Mouse (Mus musculus) monocyte, adult 59 days (primary cell): Measurements from ENCODE around the gene Pycard. TPM values are rescaled to one million over a fixed set of nuclear protein-coding genes. Genes with fewer than 3 reads are reported as not detected.

Source experiments
- total RNA-seq, 2 experiments: library from RNA; stranded (reverse); gene quantifications; one replicate each; pipeline ENCODE4 v1.2.4; 2023

The Pycard gene
- total RNA-seq: 10 to 100 TPM; 60.4 to 89.0 TPM

DNA sequence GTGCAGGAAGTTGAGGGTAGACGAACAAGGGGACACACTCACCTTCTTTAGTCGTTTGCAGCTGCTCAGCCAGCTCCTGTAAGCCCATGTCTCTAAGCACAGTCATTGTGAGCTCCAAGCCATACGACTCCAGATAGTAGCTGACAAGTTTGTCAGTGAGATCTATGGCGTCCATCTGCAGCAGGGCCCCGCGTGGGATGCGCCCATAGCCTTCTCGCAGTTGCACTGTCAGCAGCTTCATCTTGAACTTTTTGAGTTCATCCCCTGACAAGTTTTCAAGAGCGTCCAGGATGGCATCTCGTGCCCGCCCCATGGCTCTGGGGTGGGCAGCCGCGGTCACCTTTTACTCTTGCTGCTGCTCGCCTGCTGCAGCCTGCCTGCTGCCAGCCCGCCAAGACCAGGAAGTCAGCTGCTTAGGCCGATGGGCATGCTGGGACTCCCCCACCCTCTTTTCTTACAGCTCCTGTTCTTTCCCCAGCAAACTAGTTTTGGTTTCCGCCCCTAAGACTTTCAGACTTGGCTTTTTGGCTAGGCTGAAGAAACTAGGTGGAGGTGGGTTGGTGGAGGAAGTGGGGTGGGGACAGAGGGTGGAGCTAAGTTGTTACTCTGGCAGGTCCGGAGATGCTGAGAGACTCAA is at the start of gene Pycard:
Gene Pycard, minus strand, starts transcription at position 527 of the 637 bp plus-strand sequence.

DNA sequence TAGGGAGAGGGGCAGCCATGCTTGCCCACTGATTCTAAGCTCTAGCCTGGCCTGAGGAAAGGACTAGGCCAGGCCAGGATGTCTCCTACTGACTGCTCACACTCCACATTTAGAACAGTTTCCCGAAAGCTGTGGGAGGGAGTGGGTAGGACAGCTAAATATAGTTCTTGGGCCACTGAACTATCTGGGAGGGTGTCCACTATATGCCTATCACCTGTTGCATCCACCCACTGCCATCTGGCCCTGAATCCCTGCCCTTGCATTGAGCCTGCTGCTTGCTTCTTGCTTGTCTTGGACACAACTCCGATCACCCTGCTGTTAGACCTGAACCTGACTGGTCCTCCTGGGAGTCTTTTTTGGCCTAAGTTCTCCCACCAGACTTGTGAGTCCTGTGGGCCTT is 10.0 kb upstream of the Pycard start, which contains the start of gene Trim72:
Gene Trim72, plus strand, starts transcription at position 262 of the 400 bp plus-strand sequence.

DNA sequence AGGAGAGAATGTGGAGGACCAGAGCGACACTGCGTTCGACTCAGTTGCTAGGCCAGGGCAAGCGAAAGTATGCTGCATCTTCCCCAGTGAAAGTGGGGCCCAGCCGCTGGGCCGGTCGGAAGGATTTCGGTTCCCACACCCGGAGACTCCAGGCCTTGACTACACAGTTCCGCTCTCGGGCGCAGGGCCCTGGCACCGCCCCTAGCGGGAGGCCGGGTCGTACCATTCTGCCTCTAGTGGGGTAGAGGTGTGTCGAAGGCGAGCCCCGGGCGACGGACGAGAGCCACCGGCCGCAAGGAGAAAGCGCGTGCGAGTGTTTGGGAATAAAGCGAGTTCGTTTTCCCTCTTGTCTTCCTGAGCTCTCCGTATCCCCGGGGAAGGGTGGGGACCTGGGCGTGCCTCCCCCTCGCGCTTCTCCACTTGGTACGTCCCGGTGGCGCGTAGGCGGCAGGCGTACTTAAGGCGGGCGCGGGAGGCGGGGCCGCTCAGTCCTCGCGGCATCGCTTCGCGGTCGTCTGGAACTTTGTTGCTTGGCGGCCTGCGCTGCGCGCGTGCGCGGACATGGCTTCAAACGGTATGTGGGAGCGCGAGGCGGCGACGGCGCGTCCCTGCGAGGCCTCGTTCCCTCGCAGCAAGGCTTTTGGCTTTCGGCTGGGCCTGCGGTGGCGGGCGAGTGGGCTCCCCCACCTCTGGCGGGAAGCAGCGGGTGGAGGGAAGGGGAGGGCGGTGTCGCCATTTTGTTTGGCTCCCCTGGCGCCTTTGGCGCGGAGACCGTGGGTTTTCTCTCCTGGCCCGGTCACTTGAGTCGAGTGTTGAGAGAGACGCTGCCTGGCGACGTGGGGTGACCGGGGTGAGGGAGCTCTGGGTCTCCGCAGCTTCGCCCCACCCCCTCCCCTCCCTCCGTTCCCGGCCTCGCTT is 26.4 kb downstream of the Pycard start, which contains the start of gene Fus:
Gene Fus, plus strand, starts transcription at position 454 of the 918 bp plus-strand sequence.

DNA sequence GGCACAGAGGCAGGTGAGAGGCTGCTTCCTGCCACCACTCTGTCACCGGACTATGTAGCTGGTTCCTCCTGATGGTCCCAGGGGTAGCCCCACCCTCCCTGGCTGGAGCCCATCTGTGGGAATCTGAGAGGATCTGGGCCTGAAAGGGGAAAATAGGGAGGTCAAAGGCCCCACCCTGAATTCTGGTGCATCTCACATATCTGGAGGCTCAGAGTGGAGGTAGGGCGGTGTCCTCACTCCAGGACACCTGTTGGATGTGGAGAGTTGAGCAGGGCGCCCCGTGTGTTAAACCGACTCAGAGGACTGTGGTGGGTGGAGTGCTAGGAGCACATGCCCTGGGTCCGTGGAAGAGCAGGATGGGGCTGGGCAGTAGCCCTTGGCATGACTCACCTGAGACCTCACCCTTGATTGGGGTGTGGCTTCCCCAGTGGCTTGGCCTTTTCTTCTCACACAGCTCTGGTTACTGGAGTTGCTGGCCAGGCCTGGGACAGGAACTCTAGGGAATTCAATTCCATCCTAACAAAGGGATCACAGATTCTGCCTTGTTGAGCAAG is 47.1 kb downstream of the Pycard start, which contains the start of gene Prss36:
Gene Prss36, minus strand, starts transcription at position 256 of the 554 bp plus-strand sequence.

Other genes with a start within 250 kb of the Pycard start
- gene Fbxl19, start 249.3 kb downstream of the Pycard start, total RNA-seq: 10 to 100 TPM in 1 of 2 experiments, 1 to 10 TPM in 1; 9.8 to 11.1 TPM
- gene Orai3, start 224.1 kb downstream of the Pycard start, total RNA-seq: 10 to 100 TPM; 52.5 to 54.7 TPM
- gene Setd1a, start 217.2 kb downstream of the Pycard start, total RNA-seq: 10 to 100 TPM; 45.6 to 53.7 TPM
- gene Gm49388, start 208.3 kb downstream of the Pycard start, total RNA-seq: not detected
- gene Hsd3b7, start 193.3 kb downstream of the Pycard start, total RNA-seq: 10 to 100 TPM; 26.3 to 30.0 TPM
- 100 to 1,000 TPM; 136 to 139 TPM for gene Stx4a, start 169.6 kb downstream of the Pycard start, total RNA-seq
- under 1 TPM in 1 of 2 experiments, not detected in 1; 0.13 TPM for gene Stx1b, start 169.3 kb downstream of the Pycard start, total RNA-seq
- gene Zfp646, start 117.6 kb downstream of the Pycard start, total RNA-seq: 10 to 100 TPM; 48.4 to 48.8 TPM
- gene Zfp668, start 117.0 kb downstream of the Pycard start, total RNA-seq: 1 to 10 TPM; 7.6 to 9.2 TPM
- 1 to 10 TPM; 1.0 to 1.3 TPM for gene Prss53, start 102.9 kb downstream of the Pycard start, total RNA-seq
- not detected for gene Gm21974, start 98.4 kb downstream of the Pycard start, total RNA-seq
- gene Vkorc1, start 98.2 kb downstream of the Pycard start, total RNA-seq: 10 to 100 TPM; 19.8 to 22.4 TPM
- 10 to 100 TPM; 28.2 to 30.0 TPM for gene Bckdk, start 89.8 kb downstream of the Pycard start, total RNA-seq
- 10 to 100 TPM; 28.7 to 31.1 TPM for gene Kat8, start 81.4 kb downstream of the Pycard start, total RNA-seq
- gene Prss8, start 63.8 kb downstream of the Pycard start, total RNA-seq: not detected
- 1 to 10 TPM in 1 of 2 experiments, under 1 TPM in 1; 0.70 to 1.4 TPM for gene Prss36, start 47.1 kb downstream of the Pycard start, total RNA-seq
- gene Fus, start 26.4 kb downstream of the Pycard start, total RNA-seq: 100 to 1,000 TPM; 505 to 623 TPM
- under 1 TPM in 1 of 2 experiments, not detected in 1; 0.64 TPM for gene Trim72, start 10.1 kb upstream of the Pycard start, total RNA-seq
- 100 to 1,000 TPM; 557 to 582 TPM for gene Itgam, start 68.8 kb upstream of the Pycard start, total RNA-seq
- 10 to 100 TPM; 12.8 to 19.9 TPM for gene Gm49368, start 68.8 kb upstream of the Pycard start, total RNA-seq
- gene Itgax, start 135.7 kb upstream of the Pycard start, total RNA-seq: 100 to 1,000 TPM; 242 to 261 TPM
- gene Itgad, start 160.5 kb upstream of the Pycard start, total RNA-seq: 100 to 1,000 TPM; 222 to 241 TPM
- gene Cox6a2, start 212.5 kb upstream of the Pycard start, total RNA-seq: not detected
- 10 to 100 TPM; 20.6 to 25.3 TPM for gene Armc5, start 243.5 kb upstream of the Pycard start, total RNA-seq
- 1 to 10 TPM; 1.9 to 2.3 TPM for gene 9130023H24Rik, start 244.2 kb upstream of the Pycard start, total RNA-seq